ENCODE assay signal across 9 mouse cellular contexts in genomic region chr11:115706584-115706983, GRCm38 (mm10). TPM values are rescaled to one million over a fixed set of nuclear protein-coding genes. Genes with fewer than 3 reads are reported as not detected.
DNase-seq lines count a peak whose midpoint lies in the region; ATAC-seq lines count a peak whose summit lies in the region.
"Had no signal": no experiment of that assay in that cellular context is flagged by ENCODE, and none has a peak within 500 bp of the region (broad histone marks: within the 10 kb centered on the region; RNA-seq: fewer than 3 reads in every experiment).

No protein-coding gene starts in this region.

- peak overlapping the region; percentile 98 for H3K4me3 ChIP-seq in kidney, embryonic 14.5 days (ENCODE audit: low read length)
- H3K4me3 ChIP-seq in embryonic facial prominence, embryonic 10.5 days: peak overlapping the region; percentile 88
- H3K4me3 ChIP-seq in hindbrain, embryonic 16.5 days (ENCODE audit: low read length): no peak overlapping the region; the same call in 1 of the 2 replicates
- peak overlapping the region; percentile 99 for H3K4me3 ChIP-seq in midbrain, embryonic 13.5 days (replicated peaks)

- H3K4me2 ChIP-seq in kidney, embryonic 14.5 days (replicated peaks; ENCODE audit: low read depth, low read length): peak overlapping the region; percentile 75
- H3K4me2 ChIP-seq in hindbrain, embryonic 16.5 days (ENCODE audit: low read length): peak overlapping the region; percentile 91
- H3K4me2 ChIP-seq in midbrain, embryonic 13.5 days (replicated peaks): peak overlapping the region; percentile 82

- H3K27ac ChIP-seq in kidney, embryonic 14.5 days (ENCODE audit: low read depth, low read length): no peak overlapping the region
- no peak overlapping the region for H3K27ac ChIP-seq in embryonic facial prominence, embryonic 10.5 days (replicated peaks)
- H3K27ac ChIP-seq in hindbrain, embryonic 16.5 days (ENCODE audit: low read depth, low read length): no peak overlapping the region
- H3K27ac ChIP-seq in midbrain, embryonic 13.5 days: no peak overlapping the region

- 92% methylated on average over 10 of the region's 10 CpGs for WGBS in kidney, embryonic 14.5 days
- WGBS in embryonic facial prominence, embryonic 10.5 days: 95% methylated on average over 10 of the region's 10 CpGs
- WGBS in hindbrain, embryonic 16.5 days: 91% methylated on average over 10 of the region's 10 CpGs
- WGBS in midbrain, embryonic 13.5 days: 94% methylated on average over 10 of the region's 10 CpGs

- H3K9me3 ChIP-seq in kidney, embryonic 14.5 days (ENCODE audit: control insufficient read depth, low read length): no peaks in the 10 kb centered on the region
- H3K9me3 ChIP-seq in embryonic facial prominence, embryonic 10.5 days: no peaks in the 10 kb centered on the region
- H3K9me3 ChIP-seq in hindbrain, embryonic 16.5 days (ENCODE audit: control insufficient read depth, low read length): no peaks in the 10 kb centered on the region
- no peaks in the 10 kb centered on the region for H3K9me3 ChIP-seq in midbrain, embryonic 13.5 days

- H3K9ac ChIP-seq in kidney, embryonic 14.5 days (ENCODE audit: low read depth, low read length): no peak overlapping the region
- no peak overlapping the region for H3K9ac ChIP-seq in hindbrain, embryonic 16.5 days (ENCODE audit: low read depth, low read length)
- peak overlapping the region; percentile 99; the same call in 1 of the 2 replicates for H3K9ac ChIP-seq in midbrain, embryonic 13.5 days (replicated peaks)

- no peaks in the 10 kb centered on the region for H3K36me3 ChIP-seq in kidney, embryonic 14.5 days (ENCODE audit: control insufficient read depth, insufficient read depth, low read length)
- H3K36me3 ChIP-seq in embryonic facial prominence, embryonic 10.5 days (replicated peaks): no peaks in the 10 kb centered on the region
- no peaks in the 10 kb centered on the region for H3K36me3 ChIP-seq in hindbrain, embryonic 16.5 days (ENCODE audit: control insufficient read depth, insufficient read depth, low read length)
- no peaks in the 10 kb centered on the region for H3K36me3 ChIP-seq in midbrain, embryonic 13.5 days

- no peak for ATAC-seq in kidney, embryonic 14.5 days (ENCODE audit: low FRiP score, low TSS enrichment)
- ATAC-seq in hindbrain, embryonic 16.5 days: no peak
- ATAC-seq in midbrain, embryonic 13.5 days: no peak

- peaks cover 11% of the 10 kb centered on the region; the same call in 1 of the 2 replicates for H3K4me1 ChIP-seq in kidney, embryonic 14.5 days (ENCODE audit: control insufficient read depth, insufficient read depth, low read length)
- peaks cover 28% of the 10 kb centered on the region for H3K4me1 ChIP-seq in embryonic facial prominence, embryonic 10.5 days
- peaks cover 18% of the 10 kb centered on the region for H3K4me1 ChIP-seq in hindbrain, embryonic 16.5 days (ENCODE audit: control insufficient read depth, insufficient read depth, low read depth, low read length)
- H3K4me1 ChIP-seq in midbrain, embryonic 13.5 days (replicated peaks): peaks cover 28% of the 10 kb centered on the region

- no peak for DNase-seq in kidney, adult 18-20 months
- DNase-seq in embryonic facial prominence, embryonic 10.5 days (ENCODE audit: low spot score): no peak
- no peak for DNase-seq in adrenal gland, postnatal 36 days
- no peak for DNase-seq in layer of hippocampus, postnatal 36 days
- DNase-seq in gastrocnemius, postnatal 4 days (ENCODE audit: low spot score in 2 of 2): no peak
- DNase-seq: lung, postnatal 14 days had no signal

- H3K27me3 ChIP-seq in kidney, embryonic 14.5 days (ENCODE audit: control insufficient read depth, insufficient read depth, low read length): no peaks in the 10 kb centered on the region
- no peaks in the 10 kb centered on the region for H3K27me3 ChIP-seq in embryonic facial prominence, embryonic 10.5 days (replicated peaks; ENCODE audit: low read depth, poor library complexity, severe bottlenecking)
- no peaks in the 10 kb centered on the region for H3K27me3 ChIP-seq in hindbrain, embryonic 16.5 days (replicated peaks; ENCODE audit: control insufficient read depth, insufficient read depth, low read length)
- no peaks in the 10 kb centered on the region for H3K27me3 ChIP-seq in midbrain, embryonic 13.5 days

RNA-seq across cellular contexts. Expression of gene Grb2, which starts 1.8 kb away (rescaled TPM):
- polyA plus RNA-seq in kidney, embryonic 14.5 days (2014; fragmentation: Nextera tagmentation; extraction: Ambion mirVana): 47.7 and 53.0 TPM in 2 replicates
- 73.5 and 76.0 TPM in 2 replicates for polyA plus RNA-seq in embryonic facial prominence, embryonic 10.5 days (2016; fragmentation: Nextera tagmentation; extraction: Ambion mirVana)
- polyA plus RNA-seq in hindbrain, embryonic 16.5 days (2015; fragmentation: Nextera tagmentation; extraction: Ambion mirVana): 183 and 193 TPM in 2 replicates
- 165 and 176 TPM in 2 replicates for polyA plus RNA-seq in midbrain, embryonic 13.5 days (2015; fragmentation: Nextera tagmentation; extraction: Ambion mirVana)
- total RNA-seq in adrenal gland, postnatal 36 days (2021): 100 to 1,000 TPM; 132 to 158 TPM
- total RNA-seq in layer of hippocampus, postnatal 36 days (2021): 100 to 1,000 TPM; 181 to 192 TPM
- total RNA-seq in gastrocnemius, postnatal 4 days (2021): 100 to 1,000 TPM; 106 to 116 TPM

RNA-seq across cellular contexts. Expression of gene Tmem94, which starts 58.6 kb away (rescaled TPM):
- polyA plus RNA-seq in kidney, embryonic 14.5 days (2014; fragmentation: Nextera tagmentation; extraction: Ambion mirVana): 12.4 and 19.9 TPM in 2 replicates
- 34.6 and 38.9 TPM in 2 replicates for polyA plus RNA-seq in embryonic facial prominence, embryonic 10.5 days (2016; fragmentation: Nextera tagmentation; extraction: Ambion mirVana)
- 22.0 and 29.0 TPM in 2 replicates for polyA plus RNA-seq in hindbrain, embryonic 16.5 days (2015; fragmentation: Nextera tagmentation; extraction: Ambion mirVana)
- 29.9 and 31.0 TPM in 2 replicates for polyA plus RNA-seq in midbrain, embryonic 13.5 days (2015; fragmentation: Nextera tagmentation; extraction: Ambion mirVana)
- 10 to 100 TPM; 74.6 to 95.5 TPM for total RNA-seq in adrenal gland, postnatal 36 days (2021)
- 10 to 100 TPM; 49.6 to 50.1 TPM for total RNA-seq in layer of hippocampus, postnatal 36 days (2021)
- total RNA-seq in gastrocnemius, postnatal 4 days (2021): 10 to 100 TPM; 51.9 to 57.3 TPM
